Mouse (Mus musculus) neural tube, embryonic 13.5 days (tissue): ENCODE data around the gene Tmem108. TPM values are rescaled to one million over a fixed set of nuclear protein-coding genes. Genes with fewer than 3 reads are reported as not detected.

Experiments
- ATAC-seq: fragments of 200-750 bp; cut with Nextera tagmentation; 2 replicates; pipeline ENCODE4 v1.8.0; 2017; ENCODE audit warnings: low read depth, mild to moderate bottlenecking, moderate TSS enrichment, moderate library complexity
- H3K27ac ChIP-seq: fragments of 300-500 bp; sonication (generic); replicated peaks from 2 replicates; pipeline ENCODE4 v1.5.1; 2015; ENCODE audit warnings: moderate library complexity, mild to moderate bottlenecking, inconsistent platforms
- H3K27me3 ChIP-seq: fragments of 300-500 bp; sonication (generic); 2 replicates; pipeline ENCODE4 v1.6.1; 2015; ENCODE audit warnings: mild to moderate bottlenecking, inconsistent platforms
- H3K36me3 ChIP-seq: fragments of 300-500 bp; sonication (generic); 2 replicates; pipeline ENCODE4 v1.6.1; 2015; ENCODE audit warnings: mild to moderate bottlenecking, inconsistent platforms
- H3K4me1 ChIP-seq: fragments of 300-500 bp; sonication (generic); replicated peaks from 2 replicates; pipeline ENCODE4 v1.6.1; 2015; ENCODE audit warnings: inconsistent platforms
- H3K4me2 ChIP-seq: fragments of 300-500 bp; sonication (generic); 2 replicates; pipeline ENCODE4 v1.6.1; 2015; ENCODE audit warnings: inconsistent platforms, mild to moderate bottlenecking, moderate library complexity
- H3K4me3 ChIP-seq: fragments of 300-500 bp; sonication (generic); 2 replicates; pipeline ENCODE4 v1.5.1; 2015; ENCODE audit warnings: mild to moderate bottlenecking, inconsistent platforms
- H3K9ac ChIP-seq: fragments of 300-500 bp; sonication (generic); 2 replicates; pipeline ENCODE4 v1.6.1; 2015; ENCODE audit warnings: moderate library complexity, mild to moderate bottlenecking, inconsistent platforms
- H3K9me3 ChIP-seq: fragments of 300-500 bp; sonication (generic); 2 replicates; pipeline ENCODE4 v1.6.1; 2016; ENCODE audit warnings: inconsistent platforms
- WGBS: fragments of 180-500 bp; shearing (Covaris S2); methylation state at CpG from one replicate; pipeline ENCODE4 v1.1.7; 2015; 5-methylcytosine and 5-hydroxymethylcytosine counted together
- polyA plus RNA-seq: library from polyadenylated mRNA; unstranded; fragments of >200 nt; fragmentation: Nextera tagmentation; extraction: Ambion mirVana; gene quantifications from 2 replicates; pipeline ENCODE4 v1.2.1, GENCODE M21; 2015

Gene Tmem108
- polyA plus RNA-seq: 24.9 and 27.5 TPM in 2 replicates

DNA sequence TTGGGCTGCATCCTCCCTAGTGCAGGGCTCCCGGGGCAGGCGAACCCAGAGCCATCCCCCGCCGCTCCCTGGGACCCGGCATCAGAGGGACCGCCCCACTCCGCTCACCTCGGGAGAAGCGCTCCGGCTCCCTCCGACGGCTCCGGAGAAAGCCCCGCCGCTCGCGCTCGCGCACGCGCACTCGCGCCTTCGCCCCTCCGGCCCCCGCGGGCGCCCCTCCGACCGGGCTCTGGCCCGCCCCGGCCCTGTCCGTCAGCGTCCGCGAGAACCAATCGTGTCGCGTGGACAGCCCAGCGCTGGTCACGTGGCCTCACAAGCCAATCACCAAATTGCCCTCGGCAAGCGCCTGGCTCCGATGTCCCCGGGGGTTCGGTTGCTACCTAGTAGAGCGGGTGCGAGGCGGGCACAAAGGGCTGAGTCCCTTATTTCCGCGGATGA is at the start of gene Tmem108:
Tmem108 (minus strand) TSS at position 191 of the 438 bp plus-strand sequence.
- H3K27ac ChIP-seq: peak within 1 kb of the TSS; percentile 80
- peak within 1 kb of the TSS; percentile 85 for H3K4me2 ChIP-seq
- H3K9ac ChIP-seq: peak within 1 kb of the TSS; percentile 90
- ATAC-seq: peak; percentile 95
- no peaks in the 10 kb centered on the region for H3K9me3 ChIP-seq
- no peaks in the 10 kb centered on the region for H3K36me3 ChIP-seq
- peaks cover 18% of the 10 kb centered on the region for H3K27me3 ChIP-seq
- WGBS: under 1% methylated on average over 43 of the region's 51 CpGs
- H3K4me1 ChIP-seq: peaks cover 46% of the 10 kb centered on the region
- H3K4me3 ChIP-seq: peak within 1 kb of the TSS; percentile 87

- Histone ChIP-seq H3K9ac (no peak overlapping the region), H3K4me2 (no peak overlapping the region), H3K27me3 (no peaks in the 10 kb centered on the region), H3K4me3 (no peak overlapping the region), H3K9me3 (no peaks in the 10 kb centered on the region), H3K36me3 (no peaks in the 10 kb centered on the region), H3K27ac (no peak overlapping the region), H3K4me1 (no peaks in the 10 kb centered on the region)
- 71% methylated on average over 1 of the region's 1 CpGs for WGBS
- no peak for ATAC-seq
Observed at GRCm38 (mm10) chr9:103789029-103789428, 27.4 kb upstream of the Tmem108 start.

DNA sequence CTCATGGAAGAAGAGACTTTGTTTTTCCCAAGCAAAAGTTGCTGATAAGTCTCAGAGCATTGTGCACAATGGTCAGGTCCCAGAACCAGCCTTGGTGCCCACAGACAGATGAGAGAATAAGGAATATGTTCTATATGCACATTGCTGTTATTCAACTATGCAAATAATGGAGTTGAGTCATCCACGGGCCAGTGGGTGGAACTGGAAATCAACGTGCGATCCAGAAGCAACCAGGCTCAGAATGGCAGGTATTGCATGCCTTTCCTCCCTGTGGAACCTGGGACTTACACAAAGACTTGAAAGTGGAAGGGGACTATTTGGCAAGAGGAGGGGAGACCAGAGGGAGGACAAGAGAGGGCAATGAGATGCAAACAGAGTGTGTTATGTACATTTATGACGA is 22.5 kb upstream of the Tmem108 start:
- Histone ChIP-seq H3K4me1 (no peaks in the 10 kb centered on the region), H3K9me3 (no peaks in the 10 kb centered on the region), H3K9ac (no peak overlapping the region), H3K36me3 (no peaks in the 10 kb centered on the region), H3K27ac (no peak overlapping the region), H3K27me3 (no peaks in the 10 kb centered on the region), H3K4me3 (no peak overlapping the region), H3K4me2 (no peak overlapping the region)
- WGBS: 90% methylated on average over 4 of the region's 4 CpGs
- no peak for ATAC-seq

DNA sequence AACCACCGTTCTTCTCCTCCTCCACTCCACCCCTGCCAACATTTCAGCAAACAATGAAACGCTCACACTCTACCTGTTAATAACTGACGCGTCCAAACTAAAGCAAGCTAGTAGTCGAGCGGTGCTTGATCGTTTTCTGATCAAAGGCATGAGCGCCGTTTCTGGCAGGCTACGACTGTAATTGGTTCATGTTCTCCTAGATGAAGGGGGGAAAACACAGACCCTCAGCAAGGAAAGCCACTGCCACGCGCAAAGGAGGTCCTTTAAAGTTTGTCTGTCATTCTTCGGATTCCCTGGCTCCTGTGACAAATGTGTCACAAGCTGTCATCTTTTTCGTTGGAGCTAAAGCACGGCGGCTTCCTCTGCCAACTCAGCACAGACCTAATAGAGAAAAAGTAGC is 21.6 kb upstream of the Tmem108 start:
- WGBS: 88% methylated on average over 16 of the region's 16 CpGs
- Histone ChIP-seq H3K27ac (no peak overlapping the region), H3K4me1 (no peaks in the 10 kb centered on the region), H3K9ac (no peak overlapping the region), H3K9me3 (no peaks in the 10 kb centered on the region), H3K36me3 (no peaks in the 10 kb centered on the region), H3K27me3 (no peaks in the 10 kb centered on the region), H3K4me2 (no peak overlapping the region), H3K4me3 (no peak overlapping the region)
- no peak for ATAC-seq

- no peak overlapping the region for H3K4me2 ChIP-seq
- H3K4me1 ChIP-seq: no peaks in the 10 kb centered on the region
- H3K27ac ChIP-seq: no peak overlapping the region
- H3K9me3 ChIP-seq: no peaks in the 10 kb centered on the region
- 79% methylated on average over 7 of the region's 7 CpGs for WGBS
- no peak overlapping the region for H3K9ac ChIP-seq
- no peak overlapping the region for H3K4me3 ChIP-seq
- ATAC-seq: no peak
- H3K27me3 ChIP-seq: no peaks in the 10 kb centered on the region
- H3K36me3 ChIP-seq: no peaks in the 10 kb centered on the region
Observed at GRCm38 (mm10) chr9:103782306-103782705, 20.7 kb upstream of the Tmem108 start.

- Histone ChIP-seq H3K4me3 (no peak overlapping the region), H3K27me3 (no peaks in the 10 kb centered on the region), H3K9ac (no peak overlapping the region), H3K9me3 (no peaks in the 10 kb centered on the region), H3K27ac (no peak overlapping the region), H3K36me3 (no peaks in the 10 kb centered on the region), H3K4me1 (no peaks in the 10 kb centered on the region), H3K4me2 (no peak overlapping the region)
- WGBS: 86% methylated on average over 7 of the region's 7 CpGs
- ATAC-seq: no peak
Observed at GRCm38 (mm10) chr9:103781407-103781806, 19.8 kb upstream of the Tmem108 start.

DNA sequence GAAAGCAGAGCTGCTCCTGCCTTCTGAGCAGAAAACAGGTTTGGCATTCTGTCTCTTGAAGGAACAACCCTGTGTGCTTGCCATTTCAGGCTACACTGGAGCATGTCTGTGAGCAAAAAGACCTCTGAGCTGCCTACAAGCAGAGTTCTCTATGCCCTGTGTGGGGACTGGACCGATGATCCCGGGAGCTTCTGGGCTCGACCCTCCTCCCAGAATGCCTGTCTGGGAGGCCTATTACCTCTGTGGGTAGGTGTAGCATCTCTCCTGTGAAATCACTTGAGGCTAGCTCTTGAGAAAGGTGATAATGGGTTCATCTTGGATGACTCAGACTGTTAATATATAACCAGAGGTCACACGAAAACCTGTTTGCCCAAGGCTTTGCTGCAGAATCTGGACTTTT is 19.0 kb upstream of the Tmem108 start:
- H3K9me3 ChIP-seq: no peaks in the 10 kb centered on the region
- H3K27ac ChIP-seq: no peak overlapping the region
- H3K4me2 ChIP-seq: no peak overlapping the region
- H3K4me1 ChIP-seq: no peaks in the 10 kb centered on the region
- no peaks in the 10 kb centered on the region for H3K27me3 ChIP-seq
- H3K36me3 ChIP-seq: no peaks in the 10 kb centered on the region
- ATAC-seq: no peak
- H3K4me3 ChIP-seq: no peak overlapping the region
- WGBS: 92% methylated on average over 4 of the region's 4 CpGs
- no peak overlapping the region for H3K9ac ChIP-seq

DNA sequence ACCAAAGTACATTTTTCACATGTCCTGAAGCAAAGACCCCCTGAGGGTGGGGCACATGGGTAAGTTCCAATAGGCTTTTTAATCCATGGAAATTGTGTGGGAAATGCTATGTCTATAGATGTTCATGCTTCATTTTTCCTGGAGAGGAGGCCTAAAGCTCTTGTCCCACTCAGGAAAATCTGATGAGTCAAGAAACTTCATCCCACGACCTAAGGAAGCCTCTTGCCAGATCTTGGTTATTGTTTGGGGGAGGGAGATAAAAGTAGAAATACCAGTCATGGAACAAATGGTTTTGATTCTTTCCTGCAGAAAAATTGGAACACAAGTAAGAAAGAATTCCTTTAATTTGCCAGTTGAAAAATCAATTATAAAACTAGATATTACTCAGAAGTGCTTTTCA is 16.5 kb upstream of the Tmem108 start:
- no peak overlapping the region for H3K27ac ChIP-seq
- no peak overlapping the region for H3K4me3 ChIP-seq
- H3K4me2 ChIP-seq: no peak overlapping the region
- H3K9ac ChIP-seq: no peak overlapping the region
- H3K9me3 ChIP-seq: no peaks in the 10 kb centered on the region
- no peaks in the 10 kb centered on the region for H3K27me3 ChIP-seq
- no peaks in the 10 kb centered on the region for H3K4me1 ChIP-seq
- no peaks in the 10 kb centered on the region for H3K36me3 ChIP-seq
- WGBS: 57% methylated on average over 1 of the region's 1 CpGs
- no peak for ATAC-seq

DNA sequence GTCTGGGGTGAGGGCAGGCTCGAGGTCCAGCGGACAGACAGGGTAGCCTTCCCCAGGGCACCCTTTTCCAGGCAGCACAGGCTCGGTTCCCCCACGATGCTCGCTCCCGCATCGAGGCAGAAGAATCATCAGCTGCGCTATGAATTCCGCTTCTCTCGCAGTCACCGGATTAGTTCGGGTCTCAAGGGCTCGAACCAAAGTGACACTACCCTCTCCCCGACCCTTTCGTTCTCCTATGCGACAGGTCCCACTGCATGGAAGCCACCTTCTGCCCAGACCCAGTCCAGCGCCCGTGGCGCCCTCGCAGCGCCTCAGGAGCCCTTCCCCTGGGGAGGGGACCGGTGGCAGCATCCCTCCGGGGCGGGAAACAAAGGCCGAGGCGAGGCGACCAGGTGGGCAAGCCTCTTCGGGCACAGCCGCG is 476 bp downstream of the Tmem108 start:
- H3K4me2 ChIP-seq: peak overlapping the region; percentile 85
- peaks cover 18% of the 10 kb centered on the region for H3K27me3 ChIP-seq
- H3K9me3 ChIP-seq: no peaks in the 10 kb centered on the region
- WGBS: 1% methylated on average over 30 of the region's 30 CpGs
- no peaks in the 10 kb centered on the region for H3K36me3 ChIP-seq
- H3K27ac ChIP-seq: peak overlapping the region; percentile 80
- peak overlapping the region; percentile 90 for H3K9ac ChIP-seq
- ATAC-seq: peak; percentile 54
- H3K4me1 ChIP-seq: peaks cover 48% of the 10 kb centered on the region
- H3K4me3 ChIP-seq: peak overlapping the region; percentile 87

DNA sequence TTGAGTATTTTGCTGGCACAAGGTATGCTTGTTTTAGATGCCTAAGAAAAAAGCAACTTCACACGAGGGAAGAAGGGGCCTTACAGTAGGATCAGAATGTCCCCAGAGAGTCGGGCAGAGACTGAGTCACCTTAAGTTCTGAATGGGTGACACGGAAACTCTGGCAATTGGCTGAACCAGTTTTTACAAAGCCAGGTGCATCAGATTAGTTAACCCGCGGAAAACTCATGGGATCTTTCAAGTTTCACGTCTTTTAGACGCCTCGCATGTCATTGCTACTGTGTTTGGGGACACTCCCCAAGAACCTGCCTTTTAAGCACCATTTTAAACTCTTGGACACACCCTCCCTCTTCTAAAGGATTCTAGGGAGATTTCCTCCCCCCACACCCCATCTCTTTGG is 1.3 kb downstream of the Tmem108 start:
- no peak overlapping the region for H3K27ac ChIP-seq
- peak overlapping the region; percentile 87 for H3K4me3 ChIP-seq
- H3K4me2 ChIP-seq: peak overlapping the region; percentile 85
- no peaks in the 10 kb centered on the region for H3K36me3 ChIP-seq
- peaks cover 54% of the 10 kb centered on the region for H3K4me1 ChIP-seq
- H3K9me3 ChIP-seq: no peaks in the 10 kb centered on the region
- peak overlapping the region; percentile 90 for H3K9ac ChIP-seq
- 28% methylated on average over 8 of the region's 8 CpGs for WGBS
- no peak for ATAC-seq
- peaks cover 18% of the 10 kb centered on the region for H3K27me3 ChIP-seq

GRCm38 (mm10) chr9:103759829-103760228 is 1.8 kb downstream of the Tmem108 start:
- Histone ChIP-seq H3K9me3 (no peaks in the 10 kb centered on the region), H3K27ac (0 out of 2 replicates have a peak overlapping the region, but pooled peaks have one; percentile 49), H3K36me3 (no peaks in the 10 kb centered on the region), H3K4me1 (peaks cover 54% of the 10 kb centered on the region), H3K27me3 (peaks cover 18% of the 10 kb centered on the region), H3K4me3 (peak overlapping the region; percentile 87), H3K4me2 (peak overlapping the region; percentile 85), H3K9ac (peak overlapping the region; percentile 55; the same call in 1 of the 2 replicates)
- WGBS: 53% methylated on average over 9 of the region's 9 CpGs
- ATAC-seq: no peak

DNA sequence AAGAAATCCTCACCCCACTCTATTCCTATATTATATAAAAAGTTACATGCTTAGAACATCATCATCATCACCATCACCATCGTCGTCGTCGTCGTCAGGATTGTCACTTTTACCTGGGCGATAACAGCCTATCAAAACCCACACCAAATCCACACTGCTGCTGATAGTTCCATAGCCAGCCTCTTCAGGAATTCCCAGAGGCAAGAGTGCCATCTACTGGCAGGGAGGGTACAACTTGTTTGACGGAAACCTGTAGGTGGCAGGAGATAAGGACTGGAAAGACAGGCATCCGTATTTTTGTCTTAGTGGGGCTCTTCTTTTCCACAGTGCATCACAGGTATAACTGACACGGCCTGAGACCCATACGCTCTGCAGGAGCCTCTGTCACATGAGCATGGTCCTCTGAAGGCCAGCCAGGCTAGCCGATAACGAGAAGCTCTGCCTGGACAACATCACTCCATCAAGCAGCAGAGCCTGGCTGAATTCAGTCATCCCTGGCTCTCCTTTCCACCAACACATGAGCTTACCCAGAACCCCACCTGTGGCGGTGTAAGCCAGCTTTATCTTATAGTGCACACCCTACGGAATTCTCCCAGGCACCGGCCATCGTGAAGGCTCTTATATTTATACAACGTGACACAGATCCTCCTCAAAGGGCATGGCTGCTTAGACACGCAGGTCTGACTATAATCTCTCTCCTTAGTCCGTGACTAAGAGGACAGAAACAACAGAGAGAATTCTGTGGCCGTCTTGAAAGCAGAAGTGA is 2.5 kb downstream of the Tmem108 start:
- Histone ChIP-seq H3K36me3 (no peaks in the 10 kb centered on the region), H3K9me3 (no peaks in the 10 kb centered on the region), H3K27ac (0 out of 2 replicates have a peak overlapping the region, but pooled peaks have one; percentile 49), H3K27me3 (peaks cover 18% of the 10 kb centered on the region), H3K4me2 (peak overlapping the region; percentile 85), H3K4me3 (peak overlapping the region; percentile 87), H3K4me1 (peaks cover 54% of the 10 kb centered on the region), H3K9ac (peak overlapping the region; percentile 55)
- ATAC-seq: no peak
- 23% methylated on average over 20 of the region's 20 CpGs for WGBS
